Mouse (Mus musculus) urinary bladder, postnatal 4 days (tissue): ENCODE results near the gene Tgfbr1.
A peak's percentile ranks its signal among the peaks of the same experiment; 100 is the strongest.

ENCODE experiments used
- DNase-seq, 2 experiments: peaks; one replicate each; pipeline ENCODE4 v3.0.0; 2021 to 2022; ENCODE audit warnings: low spot score in 2 of 2

Tgfbr1 gene

GRCm38 (mm10) chr4:47352803-47353388 lies at the start of gene Tgfbr1:
Gene Tgfbr1, plus strand, starts transcription at chr4:47353222.
- DNase-seq: peak; percentile 99 to 100

DNA sequence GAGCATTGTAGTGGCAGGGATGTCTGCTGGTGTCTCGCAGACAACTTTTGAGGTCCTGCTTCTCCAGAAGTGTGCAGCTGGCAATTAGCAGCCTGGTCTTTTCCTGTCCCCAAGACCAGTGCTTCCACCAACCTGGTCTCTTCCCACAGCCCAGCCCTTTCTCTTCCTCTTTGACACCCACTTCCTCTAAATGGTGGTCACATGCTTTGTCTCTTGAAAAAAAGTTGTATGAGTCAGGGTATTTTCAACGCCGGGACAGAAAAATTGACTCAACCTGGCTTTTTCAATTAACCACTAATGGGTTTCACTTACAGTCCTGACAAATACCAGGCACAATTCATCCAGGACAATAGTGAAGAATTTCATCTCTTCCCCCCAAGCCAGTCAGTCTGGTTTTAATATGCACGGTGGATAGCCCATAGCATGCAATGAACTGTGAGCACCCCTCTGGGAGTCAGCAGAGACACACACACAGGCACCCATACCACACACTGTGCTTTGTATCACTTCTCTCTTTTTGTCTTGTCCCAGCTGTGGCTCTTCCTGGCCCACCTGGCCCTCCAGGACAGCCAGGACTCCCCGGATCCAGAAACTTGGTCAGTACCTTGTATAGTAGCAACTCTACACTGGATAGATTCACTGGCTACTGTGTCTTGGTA lies 49.6 kb upstream of the Tgfbr1 start:
- no peak for DNase-seq

DNA sequence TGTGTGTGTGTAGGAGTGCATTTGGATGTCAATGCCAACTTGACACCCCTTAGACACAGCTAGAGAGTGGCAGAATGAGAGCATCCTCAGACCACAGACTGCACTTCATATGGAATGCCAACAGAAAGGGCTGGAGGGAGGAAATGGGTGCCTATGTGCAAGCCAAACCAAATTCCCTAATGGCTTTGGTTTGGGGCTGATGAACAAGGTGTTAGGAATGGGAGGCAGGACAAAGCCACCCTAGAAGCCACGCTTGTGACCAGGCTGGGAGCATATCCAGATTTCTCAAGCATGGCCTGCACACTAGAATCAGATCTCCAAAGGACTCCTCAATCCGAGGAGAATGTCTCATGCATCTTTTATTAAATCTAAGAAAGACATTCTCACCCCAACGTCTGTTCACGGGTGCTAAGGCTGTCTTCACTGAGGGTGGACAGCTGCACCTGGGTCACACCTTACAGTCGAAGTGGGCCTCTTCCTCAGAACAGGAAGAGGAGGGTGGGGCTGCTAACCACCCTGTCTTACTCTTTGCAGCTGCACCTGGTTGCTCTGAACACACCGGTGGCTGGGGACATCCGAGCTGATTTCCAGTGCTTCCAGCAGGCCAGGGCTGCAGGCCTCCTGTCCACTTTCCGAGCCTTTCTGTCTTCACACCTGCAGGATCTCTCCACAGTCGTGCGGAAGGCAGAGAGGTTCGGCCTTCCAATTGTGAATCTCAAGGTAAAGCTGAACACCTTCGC lies 43.0 kb upstream of the Tgfbr1 start:
- no peak for DNase-seq

DNA sequence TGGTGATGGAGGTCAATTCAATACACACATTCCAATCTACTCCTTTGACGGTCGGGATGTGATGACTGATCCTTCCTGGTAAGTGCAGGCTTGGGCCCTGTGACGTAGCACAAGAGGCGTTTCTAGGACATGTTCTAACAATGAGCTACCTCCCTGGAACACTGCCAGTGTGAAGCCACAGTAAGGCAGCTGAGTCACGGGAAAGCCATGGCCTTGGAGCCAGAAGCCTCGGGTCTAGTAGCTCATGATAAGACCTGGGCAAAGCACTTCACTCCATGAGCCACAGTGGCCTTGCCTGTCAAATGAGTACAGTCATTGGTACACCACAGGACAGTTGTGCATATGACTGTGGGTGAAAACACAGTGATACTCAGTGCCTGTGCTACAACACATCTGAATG lies 42.2 kb upstream of the Tgfbr1 start:
- no peak for DNase-seq

- DNase-seq: no peak
Measured at GRCm38 (mm10) chr4:47311467-47311866, 41.6 kb upstream of the Tgfbr1 start.

GRCm38 (mm10) chr4:47311929-47312328 lies 41.1 kb upstream of the Tgfbr1 start:
- no peak for DNase-seq

DNA sequence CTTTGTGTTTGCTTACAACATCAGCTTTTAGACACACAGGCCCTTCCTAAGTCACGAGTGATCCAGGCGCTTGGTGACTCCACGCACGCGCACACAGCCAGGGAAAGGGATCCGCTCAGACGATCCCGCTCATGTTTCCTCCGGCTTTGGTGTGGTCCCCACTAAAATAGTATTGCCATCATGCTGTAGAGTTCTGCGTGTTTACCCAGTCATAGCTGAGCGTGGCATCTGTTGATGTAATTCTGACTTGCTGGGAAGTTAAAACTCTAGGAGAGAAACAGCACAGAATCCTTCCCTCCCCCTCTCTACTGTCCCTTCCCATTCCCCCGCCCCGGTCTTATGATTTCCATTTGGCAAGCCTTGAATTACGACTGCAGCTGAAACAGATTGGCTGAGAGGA lies 40.3 kb upstream of the Tgfbr1 start:
- DNase-seq: no peak

GRCm38 (mm10) chr4:47313710-47314410 lies 39.2 kb upstream of the Tgfbr1 start:
- no peak for DNase-seq

DNA sequence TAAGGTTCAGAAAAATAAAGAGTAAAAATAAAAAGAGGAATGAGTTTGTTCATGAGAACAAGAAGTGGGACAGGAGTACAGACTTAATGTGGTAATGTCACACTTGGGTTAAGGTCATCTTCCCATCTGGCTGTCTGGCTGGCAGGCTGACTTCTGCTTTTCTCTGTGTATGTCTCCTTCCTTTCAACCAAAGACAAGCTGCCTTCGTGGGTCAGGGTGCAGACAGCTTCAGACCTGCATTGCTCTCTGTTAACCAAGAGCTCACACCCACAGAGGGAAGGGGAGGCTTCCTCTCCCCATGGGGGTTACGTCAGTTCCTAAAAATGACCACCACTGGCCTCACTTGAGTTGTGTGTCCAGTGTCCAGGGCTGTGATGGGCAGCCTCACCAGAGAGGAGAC lies 37.6 kb upstream of the Tgfbr1 start:
- no peak for DNase-seq

DNA sequence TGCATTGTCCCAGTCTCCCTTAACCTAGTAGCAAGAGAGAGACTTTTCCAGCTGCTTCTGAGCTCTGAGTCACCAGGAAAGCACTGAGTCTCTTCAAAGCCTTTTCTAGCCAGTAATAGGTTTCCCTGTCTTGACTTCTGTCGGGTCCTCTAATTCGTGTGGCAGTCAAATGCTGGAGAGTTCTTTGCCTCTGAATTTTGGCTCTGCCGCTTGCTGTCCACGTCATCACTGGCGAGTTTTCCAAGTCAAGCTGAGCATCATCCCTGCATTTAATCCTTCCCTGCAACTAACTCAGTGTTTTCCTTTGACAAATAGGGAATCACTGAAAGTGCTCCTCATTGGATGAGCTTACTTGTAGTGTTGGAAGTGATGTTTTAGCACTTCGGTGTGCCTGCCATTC lies 36.6 kb upstream of the Tgfbr1 start:
- no peak for DNase-seq

DNA sequence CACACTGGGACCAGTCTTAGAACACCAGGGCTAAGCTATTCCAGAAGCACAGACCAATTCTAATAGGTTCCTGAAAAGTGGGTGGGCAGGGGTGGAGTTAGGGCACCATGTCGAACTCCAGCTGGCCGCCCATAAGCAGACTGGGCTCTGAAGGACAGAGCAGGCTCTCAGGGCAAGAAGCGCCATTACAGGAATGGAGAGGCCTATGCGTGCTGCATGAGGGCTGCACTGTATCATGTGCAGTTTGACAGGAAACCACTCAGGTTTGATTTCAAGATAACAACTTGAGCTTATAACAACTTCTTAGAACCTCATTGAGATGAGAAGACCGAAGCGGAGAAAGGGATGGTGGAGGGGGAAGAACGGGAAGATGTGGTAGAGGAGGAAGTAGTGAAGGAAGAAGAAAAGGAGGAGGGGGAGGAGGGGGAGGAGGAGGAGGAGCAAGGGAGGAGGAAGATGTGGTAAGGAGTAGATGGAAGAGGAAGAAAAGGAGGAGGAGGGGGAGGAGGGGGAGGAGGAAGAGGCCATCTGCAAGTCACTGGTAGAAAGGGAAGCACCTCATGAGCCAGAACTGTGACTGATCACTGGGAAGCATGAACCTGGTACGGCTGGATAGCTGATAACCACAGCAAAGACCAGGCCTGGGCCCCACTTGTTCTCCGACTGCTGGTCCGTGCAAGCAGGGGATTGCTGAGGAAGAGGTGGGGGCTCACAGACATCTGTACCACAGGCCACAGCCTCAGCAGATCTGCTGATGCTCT lies 33.3 kb upstream of the Tgfbr1 start:
- DNase-seq: no peak

DNA sequence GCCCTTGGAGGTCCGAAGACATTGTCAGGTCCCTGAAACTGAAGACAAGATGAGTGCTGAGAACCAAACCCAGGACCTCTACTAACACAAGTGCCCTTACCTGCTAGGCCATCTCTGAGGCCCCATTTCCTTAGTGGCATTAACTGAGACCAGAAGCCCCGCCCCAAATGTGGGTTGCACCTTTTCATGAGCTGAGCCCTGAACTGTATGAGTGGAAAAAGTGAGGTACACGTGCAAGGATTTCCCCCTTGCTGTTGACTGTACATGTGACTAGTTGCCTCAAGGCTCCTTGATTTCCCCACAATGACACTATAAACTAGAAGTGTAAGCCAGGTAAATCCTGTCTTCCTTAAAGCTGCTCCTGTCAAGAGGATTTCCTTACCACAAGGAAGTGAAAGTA lies 30.7 kb upstream of the Tgfbr1 start:
- DNase-seq: no peak

DNA sequence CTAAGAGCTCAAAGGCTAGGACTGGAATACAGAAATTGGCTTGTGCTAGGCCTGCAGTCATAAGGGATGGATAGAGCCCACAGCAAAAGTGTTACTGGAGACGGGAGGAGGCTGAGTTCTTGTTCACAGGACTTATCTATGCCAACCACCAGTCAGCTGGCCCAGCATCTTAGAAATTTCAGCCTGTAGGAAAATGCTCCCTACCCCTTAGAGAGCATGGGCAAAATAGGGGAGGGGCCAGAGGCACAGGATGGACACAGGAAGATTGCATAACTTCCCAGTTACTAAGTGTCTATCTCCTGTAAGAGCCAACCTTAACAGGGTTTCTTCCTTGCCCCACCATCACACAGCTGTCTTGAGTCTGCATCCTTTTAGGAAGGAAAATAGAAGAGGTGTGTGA lies 28.8 kb upstream of the Tgfbr1 start:
- DNase-seq: no peak

DNA sequence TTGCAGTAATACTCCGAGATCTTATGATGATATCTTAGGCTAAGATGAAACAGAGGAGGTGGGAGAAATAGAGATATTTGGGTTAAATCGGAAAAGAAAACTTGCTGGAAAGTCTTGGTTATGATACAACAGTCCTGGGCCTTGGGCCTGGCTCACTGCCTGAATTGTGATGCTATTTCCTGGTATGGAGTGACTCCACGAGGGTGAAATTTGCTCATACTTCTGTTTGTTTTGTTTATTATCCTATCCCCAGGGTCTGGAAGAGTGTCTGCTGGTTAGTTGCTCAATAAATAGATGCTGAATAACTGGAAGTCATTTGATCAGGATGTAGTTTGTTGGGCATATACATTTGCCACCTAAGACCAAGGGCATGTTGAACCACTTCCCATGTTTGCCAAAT lies 25.2 kb upstream of the Tgfbr1 start:
- DNase-seq: no peak

DNA sequence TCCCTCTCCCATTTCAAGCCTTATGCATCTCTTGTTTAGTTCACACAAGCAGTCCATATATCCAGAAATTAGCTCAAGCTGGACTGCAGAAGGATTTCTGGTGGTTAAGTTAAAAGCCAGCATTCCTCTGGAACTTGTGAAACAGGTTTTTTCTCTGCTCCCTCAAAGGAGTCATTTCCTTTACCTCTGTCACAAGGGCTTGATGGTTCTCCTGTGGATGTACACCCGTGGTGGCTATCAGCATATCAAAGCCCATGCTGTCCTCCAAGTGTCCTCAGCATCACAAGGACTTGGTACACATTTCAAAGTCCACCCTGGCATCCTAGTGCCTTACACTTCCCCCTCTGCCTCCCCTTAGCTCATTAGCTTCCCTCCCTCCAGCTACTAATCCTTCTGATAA lies 23.7 kb upstream of the Tgfbr1 start:
- no peak for DNase-seq

DNA sequence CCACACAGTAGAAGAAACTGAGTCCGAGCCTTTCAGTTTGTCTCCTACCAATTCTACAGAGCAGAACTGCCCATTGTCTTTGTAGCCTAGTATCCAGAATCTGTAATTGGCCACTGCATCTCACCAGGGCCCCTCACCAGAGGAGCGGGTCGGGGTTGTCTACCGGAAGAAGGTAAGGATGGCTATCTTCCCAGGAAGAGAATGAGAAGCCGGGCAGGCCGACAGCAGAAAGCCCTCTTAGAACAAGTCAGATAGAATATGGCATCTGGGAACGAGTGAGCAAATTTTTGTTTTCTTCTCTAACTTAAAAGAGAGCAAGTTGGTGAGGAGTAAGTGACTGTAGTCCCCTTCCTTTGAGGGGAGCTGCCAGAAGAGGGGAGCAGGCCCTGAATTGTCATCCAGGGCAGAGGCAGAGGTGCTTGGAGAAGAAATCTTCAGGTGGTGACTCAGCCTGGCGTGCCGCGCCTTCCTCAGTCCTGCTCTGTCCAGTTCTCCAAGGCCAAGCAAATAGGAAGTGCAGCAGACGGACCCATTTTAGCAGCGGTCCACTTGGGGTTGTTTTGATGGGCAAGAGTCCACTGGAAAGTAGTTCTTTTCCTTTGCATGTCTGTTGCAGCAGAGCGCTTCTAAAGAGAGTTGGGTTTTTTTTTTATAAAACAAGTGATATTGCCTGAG lies 22.5 kb upstream of the Tgfbr1 start:
- DNase-seq: peak in 1 of 2 experiments; percentile 54

DNA sequence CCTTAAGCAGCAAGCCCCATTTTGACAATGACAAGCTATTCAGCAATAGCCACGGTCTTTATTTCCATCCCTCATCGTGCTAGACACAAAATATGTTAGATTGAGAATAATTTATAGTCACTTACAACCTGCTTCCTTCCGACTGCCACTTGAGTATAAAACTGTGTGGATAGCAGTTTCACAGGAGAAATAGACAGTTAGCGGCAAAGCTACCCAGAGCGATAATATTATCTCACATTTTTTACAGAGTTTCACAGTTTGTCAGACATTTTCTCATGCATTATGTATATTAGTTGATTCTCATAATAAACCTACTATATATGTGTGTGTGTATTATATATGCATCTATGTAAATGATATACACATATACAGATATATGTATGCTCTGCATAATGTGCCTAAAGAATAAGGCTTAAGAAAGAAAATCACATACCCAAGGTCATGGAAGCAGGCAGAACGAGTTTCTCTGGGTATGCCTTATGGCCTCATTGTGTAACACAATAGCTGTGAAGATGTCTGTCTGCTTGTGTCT lies 20.1 kb upstream of the Tgfbr1 start:
- DNase-seq: no peak

DNA sequence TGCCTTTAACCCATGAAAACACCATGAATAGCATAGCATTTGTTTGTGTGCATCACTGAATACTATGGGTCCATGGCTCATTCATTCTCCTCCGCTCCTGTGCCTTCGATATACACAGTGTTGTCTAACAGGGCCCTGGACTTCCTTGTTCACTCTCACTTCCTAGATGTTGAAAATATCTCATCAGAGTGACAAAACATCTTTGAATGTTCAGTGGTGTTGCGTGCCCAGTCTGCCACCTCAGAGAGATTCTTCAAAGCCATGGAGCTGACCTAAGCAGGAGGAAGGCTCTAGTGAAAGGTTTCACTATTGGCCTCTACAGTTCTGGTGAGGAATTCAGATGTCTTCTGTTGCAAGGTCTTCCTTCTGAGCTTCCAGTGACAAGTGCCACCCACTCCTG lies 19.5 kb upstream of the Tgfbr1 start:
- DNase-seq: no peak

- DNase-seq: no peak
Measured at GRCm38 (mm10) chr4:47336941-47337600, 16.0 kb upstream of the Tgfbr1 start.

DNA sequence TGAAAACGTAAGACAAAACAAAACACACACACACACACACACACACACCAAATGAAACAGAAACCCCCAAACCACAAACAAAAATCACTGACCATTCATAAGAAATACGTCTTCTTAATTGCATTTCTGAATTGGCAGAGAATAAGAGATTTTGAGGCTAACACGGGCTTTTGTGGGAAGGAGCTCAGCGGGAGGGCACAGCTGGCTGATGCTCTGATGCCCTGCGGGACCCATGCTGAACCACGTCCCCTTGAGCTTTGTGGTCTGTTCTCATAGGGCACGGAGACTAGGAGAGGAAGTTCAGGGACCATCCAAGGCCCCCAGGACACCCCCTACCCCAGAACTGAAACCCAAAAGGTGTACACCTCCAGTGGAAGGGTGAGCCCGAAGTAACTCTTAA lies 10.4 kb upstream of the Tgfbr1 start:
- no peak for DNase-seq
